Mouse (Mus musculus): ENCODE measurements around the gene Iqch.

Gene Iqch

DNA sequence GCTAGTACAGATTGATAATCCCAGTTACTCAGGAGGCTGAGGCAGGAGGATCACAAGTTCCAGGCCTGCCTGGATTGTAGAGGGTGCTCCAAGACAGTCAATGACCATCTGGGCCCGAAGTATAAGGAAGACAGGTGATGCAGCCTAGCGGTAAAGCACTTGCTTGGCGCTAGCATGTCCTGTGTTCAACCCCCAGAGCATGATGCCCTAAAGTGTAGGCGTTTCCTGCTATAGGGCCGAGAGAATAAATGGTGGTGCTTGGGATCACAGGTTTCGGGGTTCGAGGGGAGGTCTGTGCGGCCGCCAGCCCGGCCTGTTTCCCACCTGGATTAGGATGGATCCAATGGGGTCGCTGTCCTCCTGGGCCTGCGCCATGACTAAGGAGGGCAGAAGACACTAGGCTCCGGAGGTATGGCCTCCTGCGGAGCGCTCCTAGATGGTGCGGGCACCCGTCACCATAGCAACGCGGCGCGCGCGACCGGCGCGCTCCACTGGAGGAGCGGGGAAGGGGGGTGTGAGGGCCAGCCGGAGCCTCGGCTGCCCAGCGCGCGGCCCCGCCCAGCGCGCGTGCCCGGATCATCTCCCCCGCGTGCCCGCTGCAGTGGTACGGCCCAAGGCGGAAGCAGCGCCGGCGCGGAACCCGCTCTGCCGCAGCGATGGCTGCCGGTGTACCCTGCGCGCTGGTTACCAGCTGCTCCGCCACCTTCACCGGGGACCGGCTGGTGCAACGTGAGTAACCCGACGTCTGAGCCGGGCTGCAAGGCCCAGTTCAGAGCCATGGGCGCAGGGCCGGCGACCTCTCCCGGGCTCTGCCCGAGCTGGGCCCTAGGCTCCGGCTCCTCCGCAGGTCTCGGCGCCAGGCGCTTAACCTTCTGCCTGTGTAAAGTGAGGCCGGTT lies at the start of gene Iqch, which contains the start of gene Aagab:
Gene Iqch (minus strand): TSS at position 451 of the 897 bp plus-strand sequence.
Gene Aagab (plus strand): TSS at position 618 of the 897 bp plus-strand sequence.
- in situ Hi-C loops (cut with MboI): no loop called here

DNA sequence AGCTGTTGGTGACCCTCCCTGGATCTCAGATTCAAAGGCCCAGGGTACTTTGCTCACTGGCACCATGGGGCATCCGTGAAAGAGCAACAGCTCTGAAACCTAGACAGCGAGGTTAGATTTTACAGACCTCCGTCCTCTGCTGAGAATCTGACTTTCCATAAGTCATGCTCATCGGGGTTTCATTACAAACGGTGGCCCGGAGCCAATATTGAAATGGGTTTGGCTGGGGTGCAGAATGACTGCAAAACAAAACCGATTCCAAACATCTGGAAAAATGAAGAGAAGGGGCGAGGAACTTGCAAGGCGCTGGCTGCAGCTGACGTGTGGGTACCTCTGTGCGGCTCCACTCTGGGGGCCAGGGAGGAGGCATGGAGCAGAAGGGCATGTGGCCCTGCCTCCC lies 49.3 kb upstream of the Iqch start:
- in situ Hi-C loops (cut with MboI): no loop called here

GRCm38 (mm10) chr9:63650905-63651304 lies 48.6 kb upstream of the Iqch start:
- in situ Hi-C loops (cut with MboI): no loop called here

GRCm38 (mm10) chr9:63649841-63650545 lies 47.7 kb upstream of the Iqch start:
- in situ Hi-C loops (cut with MboI): no loop called here

DNA sequence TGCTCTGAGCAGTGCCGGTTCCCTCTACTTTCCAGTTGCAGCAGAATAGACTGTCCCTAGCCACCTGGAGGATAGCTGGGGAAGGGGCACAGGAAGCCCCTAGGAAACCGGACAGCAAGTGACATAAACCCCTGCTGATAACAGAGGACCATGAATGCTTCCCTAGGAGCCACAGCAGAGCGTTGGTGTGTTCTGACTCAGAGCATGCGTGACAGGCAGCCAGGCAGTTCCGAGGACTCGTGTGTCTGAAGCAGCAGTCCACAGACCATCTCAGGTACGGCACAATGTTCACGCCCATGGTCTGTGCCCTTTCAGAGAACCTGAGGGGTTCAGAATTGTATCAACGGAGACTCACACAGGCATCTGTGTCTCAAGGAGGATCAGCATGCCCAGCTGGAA lies 46.2 kb upstream of the Iqch start:
- in situ Hi-C loops (cut with MboI): no loop called here

GRCm38 (mm10) chr9:63647581-63648519 lies 45.6 kb upstream of the Iqch start:
- in situ Hi-C loops (cut with MboI): no loop called here

DNA sequence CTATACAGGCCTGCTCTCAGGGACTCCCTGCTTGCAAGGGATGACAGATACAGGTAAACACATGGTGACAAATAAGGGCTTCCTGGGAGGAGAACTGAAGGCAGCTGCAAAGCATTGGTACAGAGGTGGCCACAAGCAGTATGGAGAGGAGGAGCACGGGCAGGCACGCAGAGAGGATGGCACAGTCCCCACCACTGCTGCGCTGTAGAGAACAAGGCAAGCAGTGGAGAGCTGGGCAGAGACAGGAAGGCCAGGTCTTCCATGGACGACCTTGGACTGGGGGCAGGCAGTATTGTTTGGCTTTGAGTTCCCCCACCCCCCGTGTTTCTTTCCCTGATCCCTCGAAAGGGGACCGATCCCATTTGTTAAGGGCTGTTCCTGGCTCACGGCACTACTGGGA lies 42.8 kb upstream of the Iqch start:
- in situ Hi-C loops (cut with MboI): no loop called here

GRCm38 (mm10) chr9:63644011-63644410 lies 41.7 kb upstream of the Iqch start:
- in situ Hi-C loops (cut with MboI): no loop called here

GRCm38 (mm10) chr9:63641983-63642646 lies 39.8 kb upstream of the Iqch start:
- in situ Hi-C loops (cut with MboI): no loop called here

DNA sequence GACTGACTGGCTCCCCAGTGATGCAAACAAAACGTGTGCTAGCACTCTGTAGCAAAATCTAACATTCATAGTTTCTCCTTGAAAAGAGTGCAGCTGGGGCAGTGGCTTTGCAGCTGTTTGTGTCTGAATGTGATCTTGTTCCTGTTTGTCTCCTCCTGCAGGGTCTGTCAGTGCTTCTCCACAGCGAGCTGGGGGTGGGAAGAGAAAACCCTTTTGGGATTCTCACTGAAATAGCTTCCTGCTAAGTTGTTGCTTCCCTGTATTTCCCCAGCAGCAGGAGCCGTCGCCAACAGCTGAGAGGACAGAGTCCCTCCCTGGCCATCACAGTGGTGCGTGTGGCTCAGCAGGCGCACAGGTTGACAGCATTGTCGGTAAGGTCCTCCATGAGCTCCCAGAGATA lies 33.8 kb upstream of the Iqch start:
- in situ Hi-C loops (cut with MboI): no loop called here

DNA sequence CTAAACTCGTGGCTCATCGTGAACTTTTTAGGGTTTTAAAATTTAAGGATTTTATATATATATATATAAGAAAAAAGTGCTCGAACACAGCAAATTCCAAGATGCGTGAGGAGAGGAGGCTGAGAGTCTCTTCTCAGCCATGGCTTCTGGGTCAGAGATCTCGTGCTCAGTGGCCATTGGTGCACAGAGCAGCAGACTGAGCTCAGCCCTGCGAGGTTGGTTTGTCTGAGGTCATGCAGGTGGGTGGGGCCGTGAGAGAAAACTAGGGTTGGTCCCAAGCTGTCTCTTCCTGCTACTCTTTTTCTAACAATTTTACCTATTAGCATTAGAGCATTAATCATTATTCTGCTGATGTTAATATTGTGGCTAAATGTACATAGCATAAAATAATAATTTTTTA lies 31.0 kb upstream of the Iqch start:
- in situ Hi-C loops (cut with MboI): no loop called here

GRCm38 (mm10) chr9:63632924-63633323 lies 30.6 kb upstream of the Iqch start:
- in situ Hi-C loops (cut with MboI): no loop called here

DNA sequence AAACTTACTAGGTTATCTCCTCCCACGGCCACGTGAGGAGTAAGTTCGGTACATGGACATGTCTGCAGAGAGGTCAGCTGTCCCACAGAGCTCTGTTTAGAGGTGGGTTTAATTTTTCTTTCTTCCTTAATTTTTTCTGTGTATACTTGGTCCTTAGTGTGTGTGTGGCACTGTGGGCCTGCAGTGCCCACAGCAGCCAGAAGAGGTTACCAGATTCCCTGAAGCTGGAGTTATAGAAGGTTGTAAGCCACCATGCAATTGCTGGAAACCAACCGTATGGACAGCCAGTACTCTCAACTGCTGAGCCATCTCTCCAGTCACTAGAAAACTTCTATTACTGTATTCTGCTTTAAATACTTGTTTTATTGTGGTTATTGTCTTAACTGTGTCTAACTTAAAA lies 29.8 kb upstream of the Iqch start:
- in situ Hi-C loops (cut with MboI): no loop called here

DNA sequence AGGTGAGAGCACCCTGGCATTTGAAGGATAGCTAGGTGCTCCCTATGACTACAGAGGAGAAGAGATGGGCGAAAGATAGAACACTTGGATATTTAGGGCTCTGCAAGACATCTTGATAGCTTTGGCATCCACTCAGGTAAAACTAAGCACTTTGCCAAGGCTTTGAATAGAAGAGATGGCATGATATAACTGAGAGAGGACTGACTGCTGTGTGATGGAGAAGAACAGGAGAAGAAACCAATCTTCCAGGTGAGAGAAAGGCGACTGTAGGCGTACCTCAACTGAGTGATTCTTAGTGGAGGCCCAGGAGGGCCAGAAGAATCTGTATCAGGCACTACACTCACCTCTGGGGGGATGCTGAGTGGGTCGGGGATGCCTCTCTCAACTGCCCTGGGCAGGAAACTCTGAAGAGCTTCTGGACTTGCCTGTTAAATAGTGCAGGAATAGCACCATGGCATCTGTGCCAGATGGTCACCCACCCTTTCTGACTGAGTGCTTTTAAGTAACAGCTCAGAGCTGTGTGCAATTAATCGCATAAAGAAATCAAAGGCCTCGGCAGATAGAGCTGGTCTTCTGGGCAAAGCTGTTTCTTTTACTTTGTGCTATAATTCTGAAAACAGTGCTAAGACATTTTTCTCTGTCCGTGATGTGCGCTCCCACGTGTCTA lies 22.9 kb upstream of the Iqch start:
- in situ Hi-C loops (cut with MboI): no loop called here

DNA sequence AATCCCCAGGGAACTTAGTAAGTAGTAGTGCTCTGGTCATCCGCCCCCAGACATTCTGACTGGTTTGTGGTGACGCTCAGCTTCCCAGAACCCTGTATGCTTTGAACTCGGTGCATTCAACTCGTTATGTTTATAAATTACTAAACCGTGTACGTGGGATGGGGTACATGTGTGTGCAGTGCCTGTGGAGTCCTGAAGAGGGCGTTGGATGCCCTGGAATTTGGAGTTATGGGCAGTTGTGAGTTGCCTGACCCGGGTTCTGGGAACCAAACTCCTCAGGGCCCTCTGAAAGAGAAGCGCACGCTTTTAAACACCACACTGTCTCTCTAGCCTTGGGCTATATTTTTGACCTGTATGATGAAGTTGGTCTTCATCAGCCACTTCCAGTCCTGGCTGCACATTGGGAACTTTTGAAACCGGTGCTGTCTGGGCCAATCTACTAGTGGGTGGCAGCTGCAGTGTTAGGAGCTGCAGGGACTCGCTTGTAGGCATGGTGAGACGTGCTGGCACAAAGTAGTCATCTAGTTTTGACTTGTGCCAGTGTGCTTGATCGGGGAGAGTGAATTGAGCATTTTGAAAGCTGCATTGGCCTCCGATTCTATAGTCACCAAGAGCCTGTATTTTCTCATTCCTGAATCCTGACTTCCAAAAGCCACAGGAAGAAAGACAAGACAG lies 21.7 kb upstream of the Iqch start:
- in situ Hi-C loops (cut with MboI): no loop called here

DNA sequence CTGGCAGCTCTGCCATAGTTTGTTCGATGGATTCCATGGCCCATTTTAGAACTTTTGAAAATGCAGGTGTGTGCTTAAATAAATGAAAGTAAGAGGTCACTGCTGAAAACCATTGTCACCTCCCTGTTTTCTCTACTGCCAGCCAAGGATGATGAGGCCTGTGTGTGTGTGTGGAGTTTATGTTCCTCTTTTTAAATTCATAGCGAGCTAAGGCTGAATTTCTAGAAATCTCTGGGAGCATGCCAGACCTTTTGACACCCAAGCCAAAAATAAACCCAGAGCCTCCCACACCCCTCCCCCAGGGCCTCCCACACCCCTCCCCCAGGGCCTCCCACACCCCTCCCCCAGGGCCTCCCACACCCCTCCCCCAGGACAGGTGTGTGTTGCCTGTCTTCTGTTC lies 15.7 kb upstream of the Iqch start:
- in situ Hi-C loops (cut with MboI): no loop called here

- in situ Hi-C loops (cut with MboI): no loop called here
Measured at GRCm38 (mm10) chr9:63614018-63614985, 12.0 kb upstream of the Iqch start.

DNA sequence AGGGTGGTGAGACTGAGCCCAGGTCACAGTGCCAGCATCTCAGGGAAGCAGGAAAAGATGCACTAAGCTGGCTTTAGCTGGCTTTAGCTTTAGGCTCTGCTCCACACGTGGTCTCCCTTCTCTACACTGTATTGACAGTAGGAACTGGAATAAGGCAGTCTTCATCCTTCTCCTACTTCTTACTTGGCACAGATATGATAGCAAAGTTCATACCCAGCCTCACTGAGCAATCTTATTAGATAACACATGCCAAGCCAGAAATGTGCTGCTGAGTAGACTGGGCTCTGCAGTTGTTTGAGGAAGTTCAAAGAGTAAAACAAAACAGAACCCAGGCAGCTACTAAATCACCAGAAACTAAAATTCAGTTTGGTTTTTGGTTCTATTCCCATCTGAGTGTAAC lies 11.3 kb upstream of the Iqch start:
- in situ Hi-C loops (cut with MboI): no loop called here

Data from mature B cell (primary cell).